Mouse (Mus musculus) small intestine, adult 2 months (tissue): ENCODE results near the gene Fam102a. TPM values are rescaled to one million over a fixed set of nuclear protein-coding genes. Genes with fewer than 3 reads are reported as not detected.

Experiments used
- H3K27ac ChIP-seq: fragments of 200-500 bp; 2 replicates; pipeline ENCODE4 v1.5.1; 2012; ENCODE audit warnings: low read depth, low read length, control low read depth, inconsistent platforms; ENCODE audit not compliant: insufficient read depth
- H3K27me3 ChIP-seq: fragments of 200-500 bp; 2 replicates; pipeline ENCODE4 v1.6.1; 2012; ENCODE audit warnings: mild to moderate bottlenecking, moderate library complexity, low read length, inconsistent platforms; ENCODE audit not compliant: control insufficient read depth, insufficient read depth
- H3K36me3 ChIP-seq: fragments of 200-500 bp; 2 replicates; pipeline ENCODE4 v1.6.1; 2012; ENCODE audit warnings: mild to moderate bottlenecking, low read length, control low read depth, inconsistent platforms; ENCODE audit not compliant: control insufficient read depth, insufficient read depth
- H3K4me1 ChIP-seq: fragments of 200-500 bp; 2 replicates; pipeline ENCODE4 v1.6.1; 2012; ENCODE audit warnings: low read length, inconsistent platforms, mixed read lengths; ENCODE audit not compliant: control insufficient read depth, insufficient read depth, insufficient read length
- H3K4me3 ChIP-seq: fragments of 200-500 bp; 2 replicates; pipeline ENCODE4 v1.5.1; 2012; ENCODE audit warnings: low read depth, mild to moderate bottlenecking, control low read depth, inconsistent platforms, low read length, moderate library complexity
- CTCF ChIP-seq: fragments of 200-500 bp; IDR thresholded peaks from 2 replicates; pipeline ENCODE4 v1.5.1; 2012; ENCODE audit warnings: low read depth, mild to moderate bottlenecking, control low read depth, inconsistent platforms, low read length, moderate library complexity, mixed read lengths; ENCODE audit not compliant: insufficient replicate concordance, insufficient read length; ENCODE audit errors: extremely low read depth
- POLR2A ChIP-seq: fragments of 200-500 bp; IDR thresholded peaks from 2 replicates; pipeline ENCODE4 v1.6.1; 2012; ENCODE audit warnings: low read depth, mild to moderate bottlenecking, control low read depth, inconsistent platforms, low read length, moderate library complexity
- WGBS: fragments of 180-500 bp; shearing (Covaris S2); methylation state at CpG from one replicate; pipeline ENCODE4 v1.1.7; 2018; 5-methylcytosine and 5-hydroxymethylcytosine counted together
- polyA plus RNA-seq: library from polyadenylated mRNA; depleted of rRNA; stranded (reverse); fragments of >200 nt; gene quantifications from 2 replicates; pipeline ENCODE4 v1.2.3, GENCODE M21; 2012

The Fam102a gene
- polyA plus RNA-seq, 1 experiment: 96.2 TPM

DNA sequence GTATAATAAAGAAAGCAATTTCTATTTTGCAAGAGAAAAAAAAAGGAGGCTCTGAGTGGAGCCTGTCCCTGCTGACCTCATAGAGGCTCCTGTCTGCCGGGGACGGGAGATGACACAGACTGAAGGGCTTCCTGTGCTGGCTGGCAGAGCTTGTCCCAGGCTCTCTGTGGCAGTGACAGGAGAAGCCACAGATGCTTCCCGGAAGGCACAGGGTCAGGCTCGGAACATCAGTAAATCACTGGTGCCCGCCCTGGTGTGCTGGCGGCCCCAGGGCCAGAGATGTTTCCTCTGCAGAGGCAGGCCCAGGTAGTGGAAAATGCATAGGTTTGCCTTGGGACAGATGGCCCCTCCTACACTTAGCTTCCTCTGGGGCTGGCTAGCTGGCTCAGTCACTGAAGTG is 20.8 kb upstream of the Fam102a start:
- peaks cover 30% of the 10 kb centered on the region for H3K4me1 ChIP-seq
- no peak overlapping the region for H3K27ac ChIP-seq
- TF ChIP-seq CTCF: no peak
- TF ChIP-seq POLR2A: no peak
- no peaks in the 10 kb centered on the region for H3K36me3 ChIP-seq
- whole genome bisulfite sequencing: 75% methylated on average over 6 of the region's 6 CpGs
- H3K4me3 ChIP-seq: no peak overlapping the region
- H3K27me3 ChIP-seq: no peaks in the 10 kb centered on the region

DNA sequence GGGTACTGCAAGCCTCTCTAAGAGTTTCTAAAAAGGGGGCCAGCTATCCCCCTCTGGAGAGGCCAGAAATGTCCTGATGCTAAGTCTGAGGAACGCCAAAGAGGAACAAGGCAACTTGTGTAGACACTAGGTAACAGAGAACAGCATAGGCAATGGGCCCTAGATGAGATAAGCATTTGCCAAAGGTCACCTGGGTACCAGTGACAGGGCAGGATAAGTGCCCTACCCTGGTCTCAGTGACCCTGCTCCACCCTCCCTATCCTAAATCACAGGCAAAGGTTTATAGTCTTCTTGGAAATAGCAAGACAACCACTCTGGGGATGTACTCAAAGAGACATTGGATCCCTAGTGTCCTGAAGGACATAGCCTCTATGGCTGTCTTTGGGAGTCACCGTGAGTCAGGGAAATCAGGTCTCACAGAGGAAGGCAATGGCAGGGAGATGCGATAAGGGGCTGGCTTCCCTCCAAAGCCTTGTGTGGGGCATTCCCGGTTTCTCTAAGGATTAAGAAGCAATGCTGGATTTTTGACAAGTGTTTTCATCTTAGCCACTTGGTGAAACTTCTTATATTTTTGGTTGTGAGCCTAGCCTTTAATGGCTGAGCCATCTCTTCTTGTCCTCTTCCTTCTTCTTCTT is 17.8 kb upstream of the Fam102a start:
- whole genome bisulfite sequencing: 22% methylated on average over 4 of the region's 4 CpGs
- no peaks in the 10 kb centered on the region for H3K27me3 ChIP-seq
- peaks cover 23% of the 10 kb centered on the region for H3K4me1 ChIP-seq
- no peak for TF ChIP-seq CTCF
- TF ChIP-seq POLR2A: no peak
- no peak overlapping the region for H3K4me3 ChIP-seq
- no peaks in the 10 kb centered on the region for H3K36me3 ChIP-seq
- peak overlapping the region; percentile 63; the same call in 1 of the 2 replicates for H3K27ac ChIP-seq

DNA sequence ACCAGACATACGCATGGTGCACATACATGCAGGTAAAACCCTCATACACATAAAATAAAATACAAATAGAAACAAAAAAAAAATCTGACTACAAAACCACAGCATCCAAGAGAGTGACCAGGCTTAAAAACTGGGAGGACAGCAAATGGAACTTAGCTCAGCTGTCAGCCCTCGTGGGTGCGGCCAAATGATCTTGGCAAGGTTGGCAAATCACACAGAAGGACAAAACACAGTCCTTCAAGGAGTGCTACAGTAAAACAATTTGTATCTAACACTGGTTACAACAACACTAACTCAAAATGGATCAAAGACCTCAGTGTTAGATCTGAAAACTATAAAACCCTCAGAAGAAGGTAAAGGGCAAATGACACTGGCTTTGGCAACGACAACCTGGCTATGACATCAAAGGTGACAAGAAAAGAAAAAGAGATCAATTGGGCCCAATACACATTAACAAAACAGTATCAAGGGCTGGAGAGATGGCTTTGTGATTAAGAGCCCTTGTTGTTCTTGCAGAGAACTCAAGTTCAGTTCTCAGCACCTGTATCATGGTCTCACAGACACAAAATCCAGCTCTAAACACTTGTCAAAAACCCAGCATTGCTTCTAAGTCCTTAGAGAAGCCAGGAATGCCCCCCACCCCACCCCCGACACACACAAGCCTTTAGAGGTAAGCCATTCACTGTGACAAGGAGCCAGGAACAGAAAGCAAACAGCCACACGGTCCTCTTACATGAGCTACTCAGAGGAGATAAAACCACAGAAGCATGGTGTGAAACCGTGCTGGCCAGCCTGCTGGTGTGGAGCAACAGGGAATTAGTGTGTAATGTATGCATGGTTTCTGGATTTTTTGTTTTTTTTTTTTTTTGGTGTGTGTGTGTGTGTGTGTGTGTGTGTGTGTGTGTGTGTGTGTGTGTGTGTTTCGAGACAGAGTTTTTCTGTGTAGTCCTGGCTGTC is 14.8 kb upstream of the Fam102a start:
- H3K36me3 ChIP-seq: no peaks in the 10 kb centered on the region
- TF ChIP-seq CTCF: no peak; the same call in 1 of the 2 replicates
- TF ChIP-seq POLR2A: no peak
- peaks cover 29% of the 10 kb centered on the region for H3K4me1 ChIP-seq
- no peaks in the 10 kb centered on the region for H3K27me3 ChIP-seq
- WGBS: 32% methylated on average over 8 of the region's 8 CpGs
- peak overlapping the region; percentile 21 for H3K27ac ChIP-seq
- H3K4me3 ChIP-seq: no peak overlapping the region

DNA sequence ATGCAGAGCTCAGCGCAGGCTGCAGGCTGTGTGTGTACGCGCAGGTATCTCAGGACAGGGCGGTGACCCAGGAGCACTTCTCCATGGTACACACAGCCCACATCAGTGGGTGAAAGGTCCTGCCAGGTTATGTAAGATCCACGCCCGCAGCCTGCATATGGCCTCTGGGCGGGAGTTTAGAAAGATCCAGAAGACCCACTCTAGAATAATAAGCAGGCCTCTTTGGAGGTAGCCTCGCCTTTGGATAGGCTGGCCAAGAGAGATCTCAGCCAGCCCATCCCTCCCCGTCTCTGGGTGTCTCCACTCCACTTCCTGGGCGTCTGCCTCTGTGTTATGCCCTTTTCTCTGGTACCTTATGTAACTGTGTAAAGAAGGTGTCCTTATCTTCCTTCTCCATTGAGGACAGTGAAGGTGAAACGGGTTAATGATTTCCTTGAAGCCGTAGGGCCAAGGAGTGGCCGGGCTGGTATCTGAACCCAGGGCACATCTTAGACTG is 10.5 kb upstream of the Fam102a start:
- Histone ChIP-seq H3K36me3 (no peaks in the 10 kb centered on the region), H3K27me3 (no peaks in the 10 kb centered on the region), H3K4me1 (peaks cover 31% of the 10 kb centered on the region), H3K4me3 (peak overlapping the region; percentile 34; the same call in 1 of the 2 replicates), H3K27ac (peak overlapping the region; percentile 99)
- TF ChIP-seq POLR2A (no peak), CTCF (no peak)
- WGBS: 29% methylated on average over 13 of the region's 13 CpGs

DNA sequence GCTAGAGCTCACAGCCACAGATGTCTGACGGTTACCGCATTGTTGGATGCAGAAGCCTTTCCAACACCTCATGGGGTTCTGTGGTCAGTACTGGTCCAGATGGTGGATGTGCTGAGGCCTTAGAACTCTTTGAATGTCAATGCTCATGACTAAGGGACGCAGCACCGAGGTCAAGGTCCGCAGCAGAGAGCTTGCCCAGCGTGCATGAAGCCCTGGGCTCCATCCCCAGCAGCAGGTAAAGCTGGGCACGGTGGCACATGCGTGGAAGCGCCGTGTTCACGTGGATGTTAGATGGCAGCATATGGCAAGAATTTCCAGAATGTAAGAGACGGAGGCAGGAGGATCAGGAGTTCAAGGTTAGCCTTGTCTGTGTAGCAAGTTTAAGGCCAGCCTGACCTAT is 9.3 kb upstream of the Fam102a start:
- 63% methylated on average over 12 of the region's 12 CpGs for WGBS
- TF ChIP-seq POLR2A: no peak
- no peak for TF ChIP-seq CTCF
- Histone ChIP-seq H3K4me3 (peak overlapping the region; percentile 6; the same call in 1 of the 2 replicates), H3K27me3 (no peaks in the 10 kb centered on the region), H3K27ac (peak overlapping the region; percentile 99), H3K36me3 (no peaks in the 10 kb centered on the region), H3K4me1 (peaks cover 31% of the 10 kb centered on the region)

DNA sequence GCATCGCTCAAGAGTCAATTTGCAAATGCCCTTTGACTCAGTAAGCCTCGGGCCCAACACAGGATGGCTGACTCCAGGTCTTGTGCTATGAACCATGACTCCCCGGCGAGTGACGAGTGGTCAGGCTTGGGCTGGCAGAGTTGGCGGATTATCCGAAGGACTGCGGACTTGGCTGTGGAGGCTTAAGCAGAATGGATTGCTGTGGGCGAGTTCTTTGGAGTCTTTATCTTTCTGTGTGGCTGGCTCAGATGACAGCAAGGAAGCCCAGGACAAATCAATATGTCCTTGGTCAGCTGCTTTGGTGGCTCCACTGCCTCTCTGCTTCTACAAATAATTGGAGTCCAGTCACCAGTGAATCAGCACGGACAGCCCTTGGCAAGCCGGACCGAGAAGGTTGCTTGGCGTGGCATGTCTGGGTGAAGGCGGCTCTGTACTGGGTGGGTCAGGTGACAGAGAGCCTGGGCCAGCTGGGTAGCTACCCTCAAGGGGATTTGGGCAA is 7.6 kb upstream of the Fam102a start:
- Histone ChIP-seq H3K4me1 (peaks cover 28% of the 10 kb centered on the region), H3K27ac (peak overlapping the region; percentile 40; the same call in 1 of the 2 replicates), H3K36me3 (no peaks in the 10 kb centered on the region), H3K4me3 (no peak overlapping the region), H3K27me3 (no peaks in the 10 kb centered on the region)
- no peak for TF ChIP-seq CTCF
- TF ChIP-seq POLR2A: no peak
- 77% methylated on average over 14 of the region's 14 CpGs for WGBS

DNA sequence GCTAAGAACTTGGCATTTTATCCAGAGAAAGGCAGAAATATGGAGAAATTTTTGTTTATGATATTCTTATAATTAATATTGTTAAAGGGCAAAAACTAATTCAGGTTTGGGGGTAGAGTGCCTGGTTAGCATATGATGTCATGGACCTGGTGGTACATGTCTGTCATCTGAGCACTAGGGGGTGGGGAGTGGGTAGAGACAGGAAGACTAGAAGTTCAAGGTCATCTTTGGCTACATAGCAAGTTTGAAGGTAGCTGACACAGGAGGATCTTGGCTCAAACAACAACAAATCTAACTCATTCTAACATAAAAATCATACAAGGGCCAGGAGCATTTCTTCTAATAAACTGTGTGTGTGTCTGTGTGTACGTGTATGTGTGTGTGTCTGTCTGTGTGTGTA is 6.8 kb upstream of the Fam102a start:
- Histone ChIP-seq H3K4me1 (peaks cover 25% of the 10 kb centered on the region), H3K36me3 (no peaks in the 10 kb centered on the region), H3K27me3 (no peaks in the 10 kb centered on the region), H3K27ac (no peak overlapping the region), H3K4me3 (no peak overlapping the region)
- TF ChIP-seq POLR2A (no peak), CTCF (no peak)
- whole genome bisulfite sequencing: 85% methylated on average over 1 of the region's 1 CpGs
